Mouse (Mus musculus) thymus, adult 2 months (tissue): ENCODE measurements around the gene Zdhhc18. TPM values are rescaled to one million over a fixed set of nuclear protein-coding genes. Genes with fewer than 3 reads are reported as not detected.
A peak's percentile ranks its signal among the peaks of the same experiment; 100 is the strongest.

ENCODE experiments used
- DNase-seq: peaks from one replicate; pipeline ENCODE4 v3.0.0; 2021
- H3K27ac ChIP-seq: fragments of 200-500 bp; 2 replicates; pipeline ENCODE4 v1.5.1; 2012; ENCODE audit warnings: low read length, control low read depth; ENCODE audit not compliant: control insufficient read depth, insufficient read depth
- H3K27me3 ChIP-seq: fragments of 200-500 bp; 2 replicates; pipeline ENCODE4 v1.6.1; 2012; ENCODE audit warnings: mild to moderate bottlenecking, low read length, moderate library complexity, mixed read lengths; ENCODE audit not compliant: control insufficient read depth, insufficient read depth
- H3K36me3 ChIP-seq: fragments of 200-500 bp; 2 replicates; pipeline ENCODE4 v1.6.1; 2012; ENCODE audit warnings: mild to moderate bottlenecking, low read length, moderate library complexity; ENCODE audit not compliant: control insufficient read depth, insufficient read depth
- H3K4me1 ChIP-seq: fragments of 200-500 bp; replicated peaks from 2 replicates; pipeline ENCODE4 v1.6.1; 2012; ENCODE audit warnings: low read length; ENCODE audit not compliant: control insufficient read depth, insufficient read depth
- H3K4me3 ChIP-seq: fragments of 200-500 bp; 2 replicates; pipeline ENCODE4 v1.5.1; 2012; ENCODE audit warnings: mild to moderate bottlenecking, low read length, control low read depth, moderate library complexity; ENCODE audit not compliant: control insufficient read depth, insufficient read depth
- CTCF ChIP-seq: fragments of 200-500 bp; IDR thresholded peaks from 2 replicates; pipeline ENCODE4 v1.5.1; 2012; ENCODE audit warnings: mild to moderate bottlenecking, control low read depth, low read length, moderate library complexity, borderline replicate concordance; ENCODE audit not compliant: control insufficient read depth, poor library complexity, insufficient read depth; ENCODE audit errors: extremely low read depth
- POLR2A ChIP-seq: fragments of 200-500 bp; IDR thresholded peaks from 2 replicates; pipeline ENCODE4 v1.6.1; 2012; ENCODE audit warnings: mild to moderate bottlenecking, low read length, control low read depth, moderate library complexity; ENCODE audit not compliant: control insufficient read depth, poor library complexity, insufficient read depth; ENCODE audit errors: extremely low read depth
- WGBS: fragments of 180-500 bp; shearing (Covaris S2); methylation state at CpG from one replicate; pipeline ENCODE4 v1.1.7; 2018; 5-methylcytosine and 5-hydroxymethylcytosine counted together
- polyA plus RNA-seq: library from polyadenylated mRNA; depleted of rRNA; stranded (reverse); fragments of >200 nt; gene quantifications from 2 replicates; pipeline ENCODE4 v1.2.3, GENCODE M21; 2012

Gene Zdhhc18
- polyA plus RNA-seq, 1 experiment: 150 TPM

DNA sequence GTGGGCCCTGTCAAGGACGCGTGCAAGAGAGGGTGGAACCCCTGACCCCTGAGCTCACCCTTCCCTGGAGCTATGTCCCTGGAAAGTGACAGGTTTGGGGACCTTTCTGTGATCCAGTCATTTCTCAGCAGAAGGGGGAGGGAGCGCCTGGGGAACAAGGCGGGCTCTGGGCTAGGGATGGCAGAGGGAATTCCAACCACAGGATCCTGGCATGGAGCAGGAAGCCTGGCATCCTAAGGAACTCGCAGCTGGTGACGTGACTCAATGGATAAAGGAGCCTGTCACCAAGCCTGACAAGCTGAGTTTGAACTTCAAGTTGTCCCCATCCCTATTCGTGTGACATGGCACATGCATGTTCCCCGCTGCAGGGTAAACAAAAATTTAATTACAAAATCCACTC lies 36.9 kb downstream of the Zdhhc18 start:
- no peak for TF ChIP-seq CTCF
- TF ChIP-seq POLR2A: no peak
- WGBS: 99% methylated on average over 8 of the region's 8 CpGs
- no peaks in the 10 kb centered on the region for H3K27me3 ChIP-seq
- DNase-seq: no peak
- H3K4me3 ChIP-seq: no peak overlapping the region
- H3K4me1 ChIP-seq: no peaks in the 10 kb centered on the region
- no peak overlapping the region for H3K27ac ChIP-seq
- peaks cover 32% of the 10 kb centered on the region for H3K36me3 ChIP-seq

GRCm38 (mm10) chr4:133612416-133612815 lies 37.5 kb downstream of the Zdhhc18 start:
- Histone ChIP-seq H3K27me3 (no peaks in the 10 kb centered on the region), H3K4me1 (no peaks in the 10 kb centered on the region), H3K36me3 (peaks cover 38% of the 10 kb centered on the region), H3K27ac (no peak overlapping the region), H3K4me3 (no peak overlapping the region)
- WGBS: 99% methylated on average over 7 of the region's 7 CpGs
- no peak for TF ChIP-seq POLR2A
- TF ChIP-seq CTCF: no peak
- DNase-seq: no peak

- no peak for TF ChIP-seq CTCF
- 97% methylated on average over 5 of the region's 5 CpGs for WGBS
- H3K4me3 ChIP-seq: no peak overlapping the region
- no peaks in the 10 kb centered on the region for H3K4me1 ChIP-seq
- no peak for DNase-seq
- peaks cover 43% of the 10 kb centered on the region for H3K36me3 ChIP-seq
- H3K27me3 ChIP-seq: no peaks in the 10 kb centered on the region
- H3K27ac ChIP-seq: no peak overlapping the region
Observed at GRCm38 (mm10) chr4:133611815-133612214, 38.1 kb downstream of the Zdhhc18 start.

- Histone ChIP-seq H3K27ac (no peak overlapping the region), H3K4me3 (no peak overlapping the region), H3K36me3 (peaks cover 46% of the 10 kb centered on the region), H3K4me1 (no peaks in the 10 kb centered on the region), H3K27me3 (no peaks in the 10 kb centered on the region)
- DNase-seq: peak; percentile 84
- 26% methylated on average over 6 of the region's 6 CpGs for WGBS
- peak; percentile 91; the same call in 1 of the 2 replicates for TF ChIP-seq CTCF
- no peak for TF ChIP-seq POLR2A
Observed at GRCm38 (mm10) chr4:133609719-133610118, 40.2 kb downstream of the Zdhhc18 start.

DNA sequence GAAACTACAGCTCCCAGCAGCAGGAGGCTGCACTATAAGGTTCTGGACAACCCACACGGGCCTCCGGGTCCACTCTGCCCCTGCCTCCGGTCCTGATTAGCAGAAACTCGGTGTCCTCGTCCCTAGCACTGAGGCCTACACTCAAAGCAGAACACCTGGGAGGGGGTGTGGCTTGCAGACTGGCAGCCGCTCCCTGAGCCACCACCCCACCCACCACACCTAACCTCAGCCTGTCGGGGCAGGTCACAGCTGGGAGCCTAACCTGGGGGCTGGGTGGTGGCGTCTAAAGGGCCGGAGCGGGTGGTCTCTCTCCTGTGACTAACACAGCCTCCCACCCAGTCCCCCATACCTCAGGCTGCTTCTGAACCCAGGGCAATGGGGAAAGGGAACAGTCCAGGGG lies 42.7 kb downstream of the Zdhhc18 start:
- Histone ChIP-seq H3K27ac (no peak overlapping the region), H3K4me3 (no peak overlapping the region), H3K27me3 (no peaks in the 10 kb centered on the region), H3K36me3 (peaks cover 44% of the 10 kb centered on the region), H3K4me1 (no peaks in the 10 kb centered on the region)
- no peak for DNase-seq
- TF ChIP-seq CTCF: no peak
- no peak for TF ChIP-seq POLR2A
- WGBS: 87% methylated on average over 10 of the region's 10 CpGs

- WGBS: 87% methylated on average over 9 of the region's 9 CpGs
- TF ChIP-seq CTCF (no peak), POLR2A (no peak)
- peaks cover 37% of the 10 kb centered on the region for H3K36me3 ChIP-seq
- H3K4me3 ChIP-seq: no peak overlapping the region
- H3K4me1 ChIP-seq: no peaks in the 10 kb centered on the region
- no peaks in the 10 kb centered on the region for H3K27me3 ChIP-seq
- no peak overlapping the region for H3K27ac ChIP-seq
- DNase-seq: no peak
Observed at GRCm38 (mm10) chr4:133605330-133605729, 44.6 kb downstream of the Zdhhc18 start.

GRCm38 (mm10) chr4:133604856-133605255 lies 45.1 kb downstream of the Zdhhc18 start:
- Histone ChIP-seq H3K27me3 (peaks cover 4% of the 10 kb centered on the region; the same call in 1 of the 2 replicates), H3K36me3 (peaks cover 37% of the 10 kb centered on the region), H3K27ac (no peak overlapping the region), H3K4me3 (no peak overlapping the region), H3K4me1 (peaks cover 5% of the 10 kb centered on the region)
- no peak for DNase-seq
- WGBS: 92% methylated on average over 6 of the region's 6 CpGs
- TF ChIP-seq POLR2A (no peak), CTCF (no peak)
